Mouse (Mus musculus) B cell, adult 2 months (primary cell): ENCODE measurements at regions not wholly inside any gene's neighbourhood (a gene's known extent, or its start where the extent isn't known, plus 50 kb on each side); places are given as distances from the start of the nearest gene placed in this dataset.

Experiments used
- DNase-seq, 2 experiments: peaks; one replicate each; pipeline ENCODE4 v3.0.0; 2022

DNA sequence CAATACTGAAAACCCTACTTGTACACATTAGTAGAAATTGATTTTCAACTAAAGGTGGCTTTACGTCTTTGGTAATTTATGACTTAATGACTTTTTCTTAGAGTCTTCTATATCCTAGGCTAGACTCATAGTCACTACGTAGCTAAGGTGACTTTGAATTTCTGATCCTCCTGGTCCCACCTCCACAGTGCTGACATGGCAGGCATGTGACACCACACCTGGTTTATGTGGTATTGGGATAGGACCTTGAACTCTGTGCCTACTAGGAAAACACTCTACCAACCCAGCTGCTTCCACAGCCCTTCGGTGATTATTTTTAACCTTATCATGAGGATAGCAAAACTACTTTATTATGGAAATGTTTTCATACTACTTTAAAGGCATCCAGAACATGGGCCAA lies 51.5 kb upstream of the D7Ertd443e start:
- no peak for DNase-seq

DNA sequence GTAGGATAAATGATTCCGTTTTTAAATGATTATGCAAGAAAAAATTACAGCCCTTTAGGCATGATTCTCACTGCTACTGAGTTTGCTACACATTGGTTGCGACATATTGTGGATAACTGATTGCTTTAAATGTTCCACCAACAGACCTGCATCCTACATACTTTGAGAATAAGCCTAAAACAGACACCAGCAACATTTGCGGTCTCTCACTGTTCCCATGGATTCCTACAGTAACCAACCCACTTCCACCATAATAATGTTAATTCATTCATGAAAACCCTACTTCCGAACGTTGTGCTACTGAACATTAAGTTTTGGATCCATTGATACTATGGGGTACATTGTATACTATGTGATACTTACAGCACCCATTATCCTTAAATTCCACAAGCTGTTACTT lies 53.8 kb upstream of the D7Ertd443e start:
- DNase-seq: no peak

DNA sequence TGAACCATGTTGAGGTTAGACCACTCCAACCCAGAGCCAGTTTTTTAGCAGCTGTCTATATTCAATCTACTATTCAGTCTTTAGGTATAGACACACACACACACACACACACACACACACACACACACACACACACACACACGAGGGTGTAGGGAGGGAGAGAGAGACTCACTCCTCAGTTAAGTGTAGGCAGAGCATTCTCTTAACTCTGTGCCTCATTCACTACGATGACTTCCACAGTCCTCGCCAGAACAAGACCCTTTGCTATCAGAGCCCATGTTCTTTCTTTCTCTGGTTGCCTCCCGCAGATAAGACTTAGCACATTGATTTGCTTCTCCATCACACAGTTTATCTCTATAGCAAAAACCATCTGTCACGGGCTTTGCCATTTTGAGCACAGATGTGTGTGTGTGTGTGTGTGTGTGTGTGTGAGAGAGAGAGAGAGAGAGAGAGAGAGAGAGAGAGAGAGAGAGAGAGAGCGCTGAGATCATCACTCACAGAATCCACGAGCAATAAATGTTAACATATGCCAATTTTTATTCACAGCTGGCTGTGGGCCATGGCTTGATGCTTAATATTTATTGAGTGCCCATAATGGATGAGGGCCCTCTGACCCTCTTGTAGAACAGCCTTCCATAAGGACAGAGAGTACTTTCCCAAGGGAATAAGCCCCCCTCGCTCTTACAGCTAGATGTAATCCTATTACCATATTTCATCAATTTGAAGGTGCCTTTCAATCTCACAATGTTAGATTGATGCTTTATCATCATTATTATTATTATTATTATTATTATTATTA lies 59.7 kb upstream of the D7Ertd443e start:
- no peak for DNase-seq

DNA sequence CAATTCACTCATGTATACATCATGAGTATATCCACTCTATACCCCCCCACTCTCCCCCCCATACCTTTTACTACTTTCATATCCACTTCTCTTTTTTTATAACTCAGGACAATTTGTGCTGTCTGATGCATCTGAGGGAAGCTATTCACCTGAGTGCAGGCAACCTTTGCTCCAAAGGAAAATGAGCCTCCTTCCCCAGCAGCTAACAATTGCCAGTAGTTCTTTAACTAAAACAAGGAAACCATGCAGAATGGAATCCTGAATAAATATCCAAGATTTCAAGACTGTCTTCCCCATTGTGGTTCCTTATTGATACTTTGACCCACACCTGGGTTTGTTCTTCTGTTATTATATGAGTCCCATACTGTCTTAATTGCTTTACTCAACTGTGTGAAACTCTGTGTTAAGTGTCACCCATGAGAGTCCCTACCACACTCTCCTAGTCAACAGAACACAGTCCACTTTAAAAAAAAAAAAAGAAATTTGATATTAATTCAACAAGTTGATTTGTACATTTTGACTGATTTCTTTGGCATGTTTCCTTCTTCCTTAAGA lies 62.3 kb upstream of the D7Ertd443e start:
- DNase-seq: no peak

DNA sequence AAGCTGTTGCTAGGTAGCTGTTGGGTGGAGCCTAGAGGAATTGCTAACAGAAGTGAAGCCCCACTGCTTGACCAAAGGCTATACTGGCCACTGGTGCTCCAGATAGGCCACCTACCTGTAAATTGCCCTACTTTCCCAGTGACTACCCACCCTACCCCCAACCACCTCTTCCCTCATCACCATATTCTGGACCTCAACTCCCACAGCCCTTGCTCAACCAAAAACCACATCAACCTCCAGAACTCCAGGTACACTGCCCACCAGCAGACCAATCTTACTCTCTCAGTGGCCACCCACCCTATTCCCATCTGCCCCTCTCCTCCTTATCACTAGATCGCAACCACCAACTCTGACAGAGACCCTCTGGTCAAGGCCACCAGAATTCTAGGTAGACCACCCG lies 63.4 kb upstream of the D7Ertd443e start:
- no peak for DNase-seq

DNA sequence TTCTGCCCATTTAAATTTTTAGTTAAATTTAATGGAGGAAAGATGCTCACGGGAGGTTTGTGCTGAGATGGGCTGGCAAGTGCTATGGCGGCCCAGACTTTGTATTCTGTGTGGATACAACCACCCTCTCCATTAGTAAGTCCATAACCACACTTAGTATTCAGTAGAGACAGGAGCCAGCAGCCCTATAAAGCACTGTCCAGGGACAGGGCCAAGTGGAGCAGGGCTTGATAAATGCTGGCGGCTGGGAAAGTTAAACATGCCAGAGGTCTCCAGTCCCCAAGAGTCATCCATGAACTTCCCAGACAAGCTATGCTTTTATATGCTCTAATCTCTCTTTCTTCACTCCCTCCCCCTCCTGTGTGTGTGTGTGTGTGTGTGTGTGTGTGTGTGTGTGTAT lies 77.2 kb upstream of the D7Ertd443e start:
- DNase-seq: no peak

DNA sequence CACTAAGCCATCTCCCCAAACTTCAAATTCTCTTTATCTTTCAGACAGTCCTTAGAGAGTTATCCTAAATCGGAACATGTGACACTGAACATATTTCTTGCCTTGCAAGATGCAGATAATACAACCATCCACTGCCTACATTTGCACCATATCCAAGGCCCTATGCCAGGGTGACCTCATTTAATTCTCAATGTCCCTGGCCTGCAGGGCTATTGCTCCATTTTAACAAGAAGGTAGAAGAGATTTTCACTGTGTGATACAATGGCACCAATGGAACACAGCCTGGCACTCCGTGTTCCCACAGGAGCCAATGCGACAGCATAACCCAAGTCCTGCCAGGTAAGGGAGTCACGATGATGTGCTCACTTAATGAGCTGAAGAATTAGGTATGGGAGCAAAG lies 77.9 kb upstream of the D7Ertd443e start:
- DNase-seq: no peak

DNA sequence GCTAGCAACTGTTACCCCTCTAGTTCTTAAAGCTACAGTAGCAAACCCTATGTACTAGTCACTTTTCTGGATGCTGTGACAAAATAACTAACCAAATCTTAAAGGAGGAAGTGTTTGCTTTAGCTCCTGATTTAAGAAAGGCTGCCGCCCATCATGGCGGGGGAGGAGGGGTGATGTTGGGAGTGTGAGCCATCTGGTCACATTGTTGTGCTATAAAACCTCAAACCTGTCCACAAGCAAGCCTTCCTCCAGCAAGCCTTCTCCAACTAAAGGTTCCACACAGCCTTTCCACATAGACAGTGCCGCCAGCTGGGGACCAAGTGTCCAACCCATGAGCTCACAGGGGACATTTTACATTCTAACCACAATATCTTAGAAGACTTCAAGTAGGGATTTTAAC lies 81.8 kb upstream of the D7Ertd443e start:
- no peak for DNase-seq

DNA sequence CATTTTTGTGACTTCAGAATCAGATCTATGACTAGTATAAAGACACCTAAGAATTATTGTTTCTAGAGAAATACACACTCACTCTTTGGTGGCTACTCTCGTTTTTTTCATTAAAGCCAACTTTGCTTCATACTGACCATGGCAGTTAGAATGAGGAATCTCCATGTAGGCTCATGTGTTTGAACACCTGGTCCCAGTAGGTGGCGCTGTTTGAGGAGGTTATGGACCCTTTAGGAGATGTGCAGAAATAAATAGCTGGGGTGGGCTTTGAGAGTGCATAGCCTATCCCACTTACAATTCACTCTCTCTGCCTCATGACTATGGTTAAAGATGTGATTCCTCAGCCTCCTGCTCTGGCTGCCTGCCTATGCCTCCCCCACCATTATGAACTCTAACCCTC lies 85.8 kb upstream of the D7Ertd443e start:
- no peak for DNase-seq

DNA sequence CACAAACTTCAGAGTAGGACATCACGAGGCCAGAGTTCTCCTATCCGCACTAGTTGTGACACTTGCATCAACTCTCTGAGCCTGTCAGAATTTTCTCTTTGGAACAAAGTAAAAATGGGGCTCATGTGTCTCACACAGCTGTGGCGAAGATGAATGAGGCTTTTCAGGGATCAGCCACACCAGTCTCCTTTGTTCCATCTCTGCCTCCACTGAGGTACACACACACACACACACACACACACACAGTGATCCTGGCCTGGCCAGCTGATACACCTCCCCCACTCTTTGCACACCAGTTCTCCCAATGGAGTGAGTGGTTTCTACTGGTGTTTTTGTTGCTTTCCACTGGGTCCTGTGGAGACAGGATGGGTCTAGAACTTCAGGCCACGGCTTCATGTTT lies 105.9 kb upstream of the D7Ertd443e start:
- no peak for DNase-seq

DNA sequence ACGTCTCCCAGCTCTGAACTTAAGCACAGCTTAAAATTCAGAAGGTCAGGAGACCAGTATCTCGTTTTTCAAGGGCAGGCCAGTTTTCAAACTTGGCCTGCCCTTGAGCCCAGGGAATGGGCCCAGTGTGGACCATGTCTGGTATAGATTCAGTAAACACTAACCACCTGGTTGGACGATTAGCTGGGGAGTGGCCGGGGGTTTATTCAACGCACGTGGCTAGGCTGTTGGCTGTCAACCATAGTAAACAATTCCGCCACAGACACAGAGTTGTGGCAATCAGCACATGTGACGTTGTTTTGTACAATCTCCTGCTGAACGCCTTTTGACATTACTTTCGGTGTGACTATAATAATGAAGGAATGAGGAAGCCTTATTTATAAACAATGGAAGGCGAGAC lies 111.8 kb upstream of the D7Ertd443e start:
- no peak for DNase-seq

DNA sequence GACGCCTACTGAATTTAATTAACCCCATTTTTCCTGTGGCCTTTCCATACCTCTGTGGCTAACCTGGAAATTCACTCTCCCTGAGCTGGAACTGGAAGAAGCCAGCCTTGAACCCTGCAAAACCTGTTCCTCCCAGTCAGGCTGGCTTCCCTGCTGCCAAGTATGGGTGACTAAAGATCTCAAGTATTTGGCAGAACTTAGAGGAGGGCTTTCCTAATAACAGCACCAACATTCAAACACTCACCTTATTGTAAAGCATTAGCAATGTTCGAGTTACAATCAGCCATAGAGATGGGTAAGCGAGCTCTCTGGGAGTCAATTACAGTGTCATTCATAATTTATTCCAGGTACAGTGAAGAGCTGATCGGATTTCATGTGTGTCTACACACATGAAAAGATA lies 112.4 kb upstream of the D7Ertd443e start:
- DNase-seq: no peak

DNA sequence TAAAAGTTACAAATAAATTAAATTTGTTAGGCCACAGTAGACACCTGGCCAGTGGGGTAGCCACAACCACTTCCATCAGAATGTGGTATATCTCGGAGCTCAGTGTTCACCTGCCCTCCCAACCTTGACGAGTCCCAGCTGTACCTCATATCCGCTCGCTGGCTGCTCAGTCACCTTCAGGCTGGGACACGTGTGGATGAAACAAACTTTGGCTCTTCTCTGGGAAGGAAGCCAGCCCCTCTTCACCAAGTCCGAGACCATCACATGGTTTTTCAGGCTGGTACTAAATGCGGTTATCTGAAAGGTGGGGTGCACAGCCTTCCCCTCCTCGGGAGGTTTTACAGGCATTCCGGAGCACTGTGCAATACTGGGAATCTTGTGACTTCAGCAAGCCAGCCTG lies 113.3 kb upstream of the D7Ertd443e start:
- no peak for DNase-seq

DNA sequence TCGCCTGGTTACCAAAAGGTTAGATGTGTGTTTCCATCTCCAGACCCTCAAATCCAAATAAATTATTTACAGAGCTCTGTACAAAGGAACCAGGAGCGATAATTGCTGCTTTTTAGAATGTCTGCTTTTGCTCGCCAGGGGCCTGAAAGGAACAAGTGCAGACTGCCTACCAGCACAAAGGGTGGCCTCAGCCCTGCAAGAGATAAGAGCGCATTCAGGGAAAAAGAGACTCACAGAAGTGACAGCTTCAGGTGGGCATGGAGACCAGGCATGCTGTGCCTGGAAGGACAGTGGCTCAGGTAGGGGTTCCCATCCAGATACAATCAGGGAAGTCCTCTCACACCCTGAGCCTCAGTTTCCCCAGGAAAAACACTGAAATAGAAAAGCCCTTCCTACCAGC lies 114.0 kb upstream of the D7Ertd443e start:
- DNase-seq: no peak

DNA sequence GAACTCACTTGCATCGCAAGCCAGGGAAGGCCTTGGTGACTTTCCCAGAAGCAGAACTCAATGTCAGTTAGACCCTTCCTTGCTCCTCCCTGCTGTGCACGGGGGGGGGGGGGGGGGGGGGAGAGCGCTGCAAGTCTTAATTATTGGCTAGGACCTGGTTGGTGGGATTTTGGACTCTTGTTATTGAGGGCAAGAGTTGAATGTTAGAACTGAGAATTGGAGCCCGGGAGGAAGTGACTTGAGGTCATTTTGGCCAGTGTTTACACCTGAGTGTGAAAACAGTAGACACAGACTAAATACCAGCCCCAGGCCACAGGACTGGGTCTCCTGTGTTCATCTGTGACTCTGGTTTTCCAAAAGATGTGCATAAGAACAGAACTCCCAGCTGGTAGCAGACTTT lies 114.7 kb upstream of the D7Ertd443e start:
- DNase-seq: no peak

DNA sequence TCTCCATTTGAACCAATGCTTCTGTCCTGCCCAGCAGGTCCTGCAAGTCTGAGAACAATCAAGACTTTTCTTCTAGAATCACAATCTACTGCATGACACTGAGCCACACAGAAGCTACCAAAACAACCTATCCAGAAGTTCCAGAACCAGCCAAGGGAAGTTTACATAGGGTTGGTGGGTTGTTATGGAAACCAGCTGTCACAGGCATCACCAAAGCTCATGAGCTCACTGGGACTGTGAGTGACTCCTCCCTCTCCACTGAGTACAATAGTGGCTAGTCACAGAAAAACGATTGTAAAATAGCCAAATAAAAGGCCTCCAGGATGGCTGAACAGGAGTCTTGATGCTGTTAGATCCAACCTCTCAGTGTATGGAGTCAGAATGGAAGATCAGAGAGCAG lies 115.6 kb upstream of the D7Ertd443e start:
- no peak for DNase-seq

DNA sequence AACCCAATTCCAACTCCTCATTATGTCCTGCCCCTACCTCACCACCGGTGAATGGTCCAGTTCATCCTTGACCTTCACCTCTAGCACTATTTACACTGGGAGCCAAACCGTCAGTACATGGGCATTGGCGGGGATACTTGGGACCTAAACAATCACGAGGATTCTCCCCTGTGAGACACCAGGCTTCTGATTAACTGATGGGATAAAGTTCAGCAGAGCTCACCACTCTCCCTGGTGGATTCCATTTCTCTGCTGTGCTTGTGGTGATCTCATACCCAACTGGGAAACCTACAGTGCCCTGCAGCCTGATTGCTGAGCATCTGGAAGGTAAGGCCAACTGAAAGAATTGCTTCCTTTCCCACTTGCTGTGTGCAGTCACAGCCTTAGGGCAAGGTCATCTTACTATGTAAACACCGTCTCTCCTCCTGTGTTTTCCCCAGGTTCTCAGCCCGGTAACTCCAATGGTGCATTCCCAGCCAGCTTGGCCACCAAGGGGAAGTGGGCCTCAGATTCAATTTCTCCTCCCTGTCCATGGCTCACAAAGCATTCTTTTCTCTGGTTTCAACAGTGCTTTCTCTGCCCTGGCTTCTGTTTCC lies 125.0 kb upstream of the D7Ertd443e start:
- no peak for DNase-seq

DNA sequence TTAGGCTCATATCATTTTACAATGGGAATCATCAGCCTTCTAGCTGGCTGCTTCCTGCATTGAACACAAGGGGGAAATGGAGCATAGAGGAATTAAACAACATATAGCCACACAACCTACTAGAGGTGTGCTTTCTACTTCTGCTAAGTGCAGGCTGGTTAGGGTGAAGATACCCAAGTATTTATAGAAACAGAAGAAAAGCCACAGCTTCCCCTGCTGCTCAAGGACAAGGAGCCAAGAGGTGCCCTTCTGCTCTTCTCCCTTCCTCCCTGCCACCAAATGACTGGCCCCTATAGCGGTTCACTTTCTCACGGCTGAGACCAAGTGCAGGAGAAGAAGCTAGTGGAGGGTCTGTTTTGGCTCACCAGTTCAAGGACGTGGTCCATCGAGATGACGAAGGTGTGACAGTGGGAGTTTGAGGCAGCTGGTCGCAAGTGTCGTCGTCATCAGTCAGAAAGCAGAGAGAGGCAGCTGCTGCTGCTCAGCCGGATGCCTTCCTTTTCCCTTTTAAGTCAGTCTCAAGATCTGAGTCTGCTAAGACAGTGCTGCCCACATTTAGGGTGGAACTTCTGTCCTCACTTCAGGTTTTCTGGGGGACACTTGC lies 134.0 kb upstream of the D7Ertd443e start:
- no peak for DNase-seq

DNA sequence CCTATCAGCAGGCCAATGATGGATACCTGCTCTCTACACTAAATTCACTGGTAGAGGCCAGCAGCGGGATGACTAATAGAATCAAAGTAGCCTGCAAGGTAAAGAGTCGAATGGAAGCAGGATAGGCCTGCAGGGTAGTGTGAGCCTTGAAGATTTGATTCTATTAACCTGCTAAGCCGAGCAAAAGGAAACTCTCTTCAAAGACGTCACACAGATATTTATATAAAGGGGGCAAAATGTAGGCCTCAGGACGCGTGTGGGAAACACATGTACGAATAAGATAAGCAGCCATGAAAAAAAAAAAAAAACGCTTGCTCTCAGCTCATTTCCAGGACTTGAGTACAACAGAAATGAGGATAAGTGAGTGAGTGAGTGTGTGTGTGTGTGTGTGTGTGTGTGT lies 138.4 kb upstream of the D7Ertd443e start:
- DNase-seq: no peak

DNA sequence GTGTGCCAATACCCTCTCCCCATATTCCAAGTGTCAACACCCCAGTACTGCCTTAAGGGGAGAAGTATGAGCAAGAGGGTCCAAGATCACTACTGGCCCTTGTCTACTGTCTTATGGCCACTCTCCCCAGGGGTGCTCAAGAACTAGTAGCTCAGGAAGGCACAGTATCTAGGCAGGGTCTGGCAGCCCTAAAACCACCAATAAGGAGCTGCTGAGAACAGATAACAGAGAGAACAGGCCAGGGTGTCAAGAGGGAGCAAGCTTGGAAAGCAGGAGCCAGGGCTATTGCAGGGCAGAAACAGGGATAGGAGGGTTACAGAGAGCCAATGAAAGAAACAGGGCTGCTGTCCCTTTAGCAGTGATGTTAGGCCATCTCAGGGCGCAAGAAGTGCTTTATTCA lies 139.6 kb upstream of the D7Ertd443e start:
- DNase-seq: no peak

DNA sequence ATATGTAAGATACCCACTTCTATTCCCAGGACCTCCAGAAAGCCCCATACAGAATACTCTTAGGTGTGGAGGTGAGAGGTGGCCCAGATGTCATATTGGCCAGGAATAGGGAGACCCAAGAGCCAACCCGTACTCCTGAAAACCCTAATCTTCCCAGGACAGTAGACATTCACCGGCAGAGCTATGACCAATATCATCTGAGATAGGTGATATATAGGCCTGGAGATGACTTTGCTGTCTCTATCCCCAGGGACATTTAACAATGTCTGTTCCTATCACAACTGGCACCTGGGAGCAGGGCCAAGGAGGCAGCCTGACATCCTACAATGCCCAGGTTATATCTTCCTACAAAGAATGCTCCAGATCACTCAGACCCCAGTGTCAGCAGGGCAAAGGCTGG lies 140.0 kb upstream of the D7Ertd443e start:
- no peak for DNase-seq

DNA sequence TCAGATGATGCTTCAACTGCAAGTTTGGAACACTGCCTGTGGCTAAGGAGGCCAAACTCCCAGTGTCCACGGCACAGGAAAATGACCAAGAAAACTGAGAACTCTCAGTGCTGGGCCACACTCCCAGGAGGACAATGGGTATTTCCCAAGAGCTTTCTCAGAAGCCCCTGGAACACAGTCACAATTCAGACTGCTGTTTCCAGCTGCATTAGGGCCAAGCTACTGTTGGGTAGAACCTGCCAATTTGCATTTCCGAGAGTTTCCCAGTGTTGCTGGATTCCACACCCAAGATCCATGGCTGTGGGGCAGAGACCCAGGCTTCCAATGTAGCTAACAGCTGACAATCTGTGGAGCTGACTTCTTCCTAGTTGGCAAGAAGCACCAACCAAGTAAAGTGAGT lies 141.9 kb upstream of the D7Ertd443e start:
- no peak for DNase-seq

DNA sequence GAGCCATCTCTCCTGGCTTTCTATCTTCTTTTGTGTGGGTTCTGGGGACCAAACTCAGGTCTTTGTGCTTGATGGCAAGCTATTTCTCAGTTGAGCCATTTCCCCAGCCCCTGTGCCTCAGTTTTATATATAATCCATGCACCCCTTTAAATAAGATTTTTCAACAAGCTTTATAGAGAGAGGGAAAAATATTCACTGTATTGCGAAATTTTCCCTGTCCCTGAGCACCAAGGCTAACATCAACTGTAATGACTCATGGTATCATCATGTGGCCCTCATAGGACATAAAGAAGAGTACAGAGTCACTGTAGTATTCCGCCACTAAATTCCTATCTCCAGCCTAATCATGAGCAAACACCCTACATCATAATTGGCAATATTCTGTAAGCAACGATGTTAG lies 142.4 kb upstream of the Dock1 start:
- DNase-seq: no peak

DNA sequence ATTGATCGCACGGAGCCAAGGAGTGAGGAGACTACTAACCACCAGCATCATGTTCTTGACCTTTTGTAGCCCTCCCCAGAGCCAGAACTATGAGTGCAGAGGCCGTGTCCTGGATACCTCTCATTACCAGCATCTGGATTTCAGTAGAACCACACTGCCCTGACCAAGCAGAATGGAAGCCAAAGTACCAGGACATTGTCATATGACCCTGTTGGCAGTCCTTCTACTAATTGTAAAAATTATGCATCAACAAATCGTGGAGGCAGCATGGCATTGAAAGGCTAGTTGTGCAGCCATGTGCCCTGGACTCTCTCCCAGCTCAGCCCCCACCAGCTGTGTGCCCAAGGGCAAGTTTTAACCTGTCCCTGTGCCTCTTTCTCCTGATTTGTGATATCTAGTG lies 135.6 kb upstream of the Dock1 start:
- no peak for DNase-seq
